Mouse (Mus musculus): ENCODE measurements around the gene Klc1. TPM values are rescaled to one million over a fixed set of nuclear protein-coding genes. Genes with fewer than 3 reads are reported as not detected.

Gene Klc1
- polyA plus RNA-seq, 1 experiment, result 44.3 TPM

- H3K27ac ChIP-seq (ENCODE audit: insufficient read depth, low read depth, low read length), result no peak overlapping the region
- TF ChIP-seq POLR2A (IDR thresholded peaks at IDR 0.05; ENCODE audit: low read depth, low read length) (no peak), CTCF (conservative IDR thresholded peaks at IDR 0.05; ENCODE audit: insufficient read depth, insufficient read length, low read depth, low read length) (no peak)
- H3K36me3 ChIP-seq (ENCODE audit: control insufficient read depth, insufficient read depth, low read length), result no peaks in the 10 kb centered on the region
- WGBS, result 84% methylated on average over 13 of the region's 13 CpGs
- no peak overlapping the region for H3K4me3 ChIP-seq (ENCODE audit: insufficient read depth, low read depth, low read length)
- H3K27me3 ChIP-seq (replicated peaks; ENCODE audit: control insufficient read depth, insufficient read depth, low read length), result no peaks in the 10 kb centered on the region
- H3K4me1 ChIP-seq (ENCODE audit: control insufficient read depth, insufficient read depth, low read length), result peaks cover 9% of the 10 kb centered on the region; the same call in 1 of the 2 replicates
- DNase-seq, result no peak
Observed at GRCm38 (mm10) chr12:111812075-111812474, 53.4 kb downstream of the Klc1 start.

- H3K4me1 ChIP-seq (ENCODE audit: control insufficient read depth, insufficient read depth, low read length), result peaks cover 9% of the 10 kb centered on the region; the same call in 1 of the 2 replicates
- TF ChIP-seq POLR2A (IDR thresholded peaks at IDR 0.05; ENCODE audit: low read depth, low read length) (no peak), CTCF (conservative IDR thresholded peaks at IDR 0.05; ENCODE audit: insufficient read depth, insufficient read length, low read depth, low read length) (no peak)
- 50% methylated on average over 12 of the region's 12 CpGs for WGBS
- no peak for DNase-seq
- no peak overlapping the region for H3K4me3 ChIP-seq (ENCODE audit: insufficient read depth, low read depth, low read length)
- no peaks in the 10 kb centered on the region for H3K36me3 ChIP-seq (ENCODE audit: control insufficient read depth, insufficient read depth, low read length)
- no peaks in the 10 kb centered on the region for H3K27me3 ChIP-seq (replicated peaks; ENCODE audit: control insufficient read depth, insufficient read depth, low read length)
- H3K27ac ChIP-seq (ENCODE audit: insufficient read depth, low read depth, low read length), result no peak overlapping the region
Observed at GRCm38 (mm10) chr12:111812611-111813010, 54.0 kb downstream of the Klc1 start.

- Histone ChIP-seq H3K4me1 (ENCODE audit: control insufficient read depth, insufficient read depth, low read length) (peaks cover 9% of the 10 kb centered on the region; the same call in 1 of the 2 replicates), H3K4me3 (ENCODE audit: insufficient read depth, low read depth, low read length) (peak overlapping the region; percentile 61), H3K36me3 (ENCODE audit: control insufficient read depth, insufficient read depth, low read length) (no peaks in the 10 kb centered on the region), H3K27me3 (replicated peaks; ENCODE audit: control insufficient read depth, insufficient read depth, low read length) (no peaks in the 10 kb centered on the region), H3K27ac (ENCODE audit: insufficient read depth, low read depth, low read length) (no peak overlapping the region)
- peak; percentile 31 for DNase-seq
- WGBS, result 8% methylated on average over 27 of the region's 27 CpGs
- TF ChIP-seq POLR2A (IDR thresholded peaks at IDR 0.05; ENCODE audit: low read depth, low read length), result no peak
- no peak for TF ChIP-seq CTCF (conservative IDR thresholded peaks at IDR 0.05; ENCODE audit: insufficient read depth, insufficient read length, low read depth, low read length)
Observed at GRCm38 (mm10) chr12:111813111-111813765, 54.6 kb downstream of the Klc1 start.

- H3K36me3 ChIP-seq (ENCODE audit: control insufficient read depth, insufficient read depth, low read length), result no peaks in the 10 kb centered on the region
- H3K4me1 ChIP-seq (ENCODE audit: control insufficient read depth, insufficient read depth, low read length), result peaks cover 10% of the 10 kb centered on the region; the same call in 1 of the 2 replicates
- no peaks in the 10 kb centered on the region for H3K27me3 ChIP-seq (replicated peaks; ENCODE audit: control insufficient read depth, insufficient read depth, low read length)
- WGBS, result 1% methylated on average over 87 of the region's 87 CpGs
- DNase-seq, result peak; percentile 100
- TF ChIP-seq POLR2A (IDR thresholded peaks at IDR 0.05; ENCODE audit: low read depth, low read length) (peak; percentile 72), CTCF (conservative IDR thresholded peaks at IDR 0.05; ENCODE audit: insufficient read depth, insufficient read length, low read depth, low read length) (no peak)
- H3K4me3 ChIP-seq (ENCODE audit: insufficient read depth, low read depth, low read length), result peak within 1 kb of the TSS; percentile 79
- H3K27ac ChIP-seq (ENCODE audit: insufficient read depth, low read depth, low read length), result peak within 1 kb of the TSS; percentile 92
Observed at GRCm38 (mm10) chr12:111813766-111814617, 55.3 kb downstream of the Klc1 start, which contains the start of the genes Xrcc3 and Zfyve21. TSS of gene Xrcc3 (minus strand) at chr12:111813873. TSS of gene Zfyve21 (plus strand) at chr12:111814170.

GRCm38 (mm10) chr12:111814769-111815762 is 56.4 kb downstream of the Klc1 start:
- Histone ChIP-seq H3K27me3 (replicated peaks; ENCODE audit: control insufficient read depth, insufficient read depth, low read length) (no peaks in the 10 kb centered on the region), H3K4me1 (ENCODE audit: control insufficient read depth, insufficient read depth, low read length) (peaks cover 15% of the 10 kb centered on the region; the same call in 1 of the 2 replicates), H3K36me3 (ENCODE audit: control insufficient read depth, insufficient read depth, low read length) (no peaks in the 10 kb centered on the region), H3K4me3 (ENCODE audit: insufficient read depth, low read depth, low read length) (peak overlapping the region; percentile 79), H3K27ac (ENCODE audit: insufficient read depth, low read depth, low read length) (peak overlapping the region; percentile 92)
- WGBS, result 17% methylated on average over 19 of the region's 19 CpGs
- TF ChIP-seq POLR2A (IDR thresholded peaks at IDR 0.05; ENCODE audit: low read depth, low read length) (no peak), CTCF (conservative IDR thresholded peaks at IDR 0.05; ENCODE audit: insufficient read depth, insufficient read length, low read depth, low read length) (no peak)
- DNase-seq, result peak; percentile 78

GRCm38 (mm10) chr12:111816528-111816927 is 57.9 kb downstream of the Klc1 start:
- H3K27ac ChIP-seq (ENCODE audit: insufficient read depth, low read depth, low read length), result no peak overlapping the region
- DNase-seq, result peak; percentile 69
- H3K4me3 ChIP-seq (ENCODE audit: insufficient read depth, low read depth, low read length), result no peak overlapping the region
- WGBS, result 45% methylated on average over 13 of the region's 13 CpGs
- H3K27me3 ChIP-seq (replicated peaks; ENCODE audit: control insufficient read depth, insufficient read depth, low read length), result no peaks in the 10 kb centered on the region
- TF ChIP-seq POLR2A (IDR thresholded peaks at IDR 0.05; ENCODE audit: low read depth, low read length), result no peak
- no peak for TF ChIP-seq CTCF (conservative IDR thresholded peaks at IDR 0.05; ENCODE audit: insufficient read depth, insufficient read length, low read depth, low read length)
- H3K36me3 ChIP-seq (ENCODE audit: control insufficient read depth, insufficient read depth, low read length), result no peaks in the 10 kb centered on the region
- H3K4me1 ChIP-seq (ENCODE audit: control insufficient read depth, insufficient read depth, low read length), result peaks cover 13% of the 10 kb centered on the region; the same call in 1 of the 2 replicates

Data from kidney, adult 2 months (tissue).